In the genomic region with DNA sequence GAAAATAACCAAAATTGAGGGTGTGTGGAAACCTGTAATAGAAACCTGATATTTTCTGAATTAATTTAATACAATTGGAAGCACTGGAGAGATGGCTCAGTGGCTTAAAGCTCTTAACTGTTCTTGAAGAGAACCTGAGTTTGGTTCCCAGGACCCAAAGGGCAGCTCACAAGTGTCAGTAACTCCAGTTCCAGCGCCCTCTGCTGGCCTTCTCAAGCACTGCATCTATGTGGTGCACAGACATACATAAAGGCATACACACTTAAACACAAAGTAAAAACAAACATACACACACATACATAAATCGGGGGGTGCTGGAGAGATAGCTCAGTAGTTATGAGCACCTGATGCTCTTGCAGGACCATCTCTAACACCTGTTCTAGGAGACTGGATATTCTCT, we compare ENCODE assay signal across 12 mouse cellular contexts. TPM values are rescaled to one million over a fixed set of nuclear protein-coding genes. Genes with fewer than 3 reads are reported as not detected.
A peak's percentile ranks its signal among the peaks of the same experiment; 100 is the strongest.
DNase-seq lines count a peak whose midpoint lies in the region; ATAC-seq and TF ChIP-seq lines count a peak whose summit lies in the region.
"Had no signal": no experiment of that assay in that cellular context is flagged by ENCODE, and none has a peak within 500 bp of the region (broad histone marks: within the 10 kb centered on the region; RNA-seq: fewer than 3 reads in every experiment).

No protein-coding gene starts in this region.

- H3K27ac ChIP-seq in kidney, postnatal 0 days: no peak overlapping the region
- H3K27ac ChIP-seq in kidney, embryonic 15.5 days: no peak overlapping the region
- no peak overlapping the region for H3K27ac ChIP-seq in bone marrow, adult 2 months (ENCODE audit: control insufficient read depth, insufficient read depth, low read depth, low read length, poor library complexity)
- H3K27ac ChIP-seq: hindbrain, embryonic 14.5 days had no signal

- 54% methylated on average over 2 of the region's 2 CpGs for WGBS in kidney, postnatal 0 days
- WGBS in kidney, embryonic 15.5 days: 52% methylated on average over 2 of the region's 2 CpGs
- WGBS in bone marrow, adult 2 months: 43% methylated on average over 2 of the region's 2 CpGs

- H3K36me3 ChIP-seq in kidney, postnatal 0 days (ENCODE audit: insufficient read depth, low read length): no peaks in the 10 kb centered on the region
- H3K36me3 ChIP-seq in kidney, embryonic 15.5 days: no peaks in the 10 kb centered on the region

- H3K4me1 ChIP-seq in kidney, postnatal 0 days (replicated peaks; ENCODE audit: insufficient read depth, low read length): no peaks in the 10 kb centered on the region
- no peaks in the 10 kb centered on the region for H3K4me1 ChIP-seq in kidney, embryonic 15.5 days
- H3K4me1 ChIP-seq in bone marrow, adult 2 months (ENCODE audit: control insufficient read depth, insufficient read depth, low read length): no peaks in the 10 kb centered on the region

- ATAC-seq in kidney, postnatal 0 days (replicated peaks; ENCODE audit: low FRiP score, low read depth): no peak
- ATAC-seq in kidney, embryonic 15.5 days (replicated peaks; ENCODE audit: low FRiP score): no peak

- no peaks in the 10 kb centered on the region for H3K9me3 ChIP-seq in kidney, postnatal 0 days (replicated peaks; ENCODE audit: low read length)
- no peaks in the 10 kb centered on the region for H3K9me3 ChIP-seq in kidney, embryonic 15.5 days (replicated peaks)

- peak; percentile 61 for TF ChIP-seq CTCF in kidney, postnatal 0 days (IDR thresholded peaks at IDR 0.05; ENCODE audit: low read depth)
- TF ChIP-seq CTCF in bone marrow, adult 2 months (IDR thresholded peaks at IDR 0.05; ENCODE audit: control insufficient read depth, insufficient read depth, low read length): peak; percentile 52

- no peak overlapping the region for H3K9ac ChIP-seq in kidney, postnatal 0 days (ENCODE audit: low read depth, low read length)
- no peak overlapping the region for H3K9ac ChIP-seq in kidney, embryonic 15.5 days
- H3K9ac ChIP-seq: hindbrain, embryonic 14.5 days had no signal

- no peak overlapping the region for H3K4me2 ChIP-seq in kidney, postnatal 0 days (ENCODE audit: low read length)
- H3K4me2 ChIP-seq in kidney, embryonic 15.5 days: no peak overlapping the region
- H3K4me2 ChIP-seq: hindbrain, embryonic 14.5 days had no signal

- no peak for DNase-seq in kidney, postnatal 0 days (ENCODE audit: low spot score)
- DNase-seq in thymus, postnatal 14 days: peak; percentile 24
- DNase-seq in thymus, postnatal 25 days: no peak
- no peak for DNase-seq in ovary, postnatal 36 days (ENCODE audit: low spot score)
- DNase-seq in adrenal gland, adult 18-20 months (ENCODE audit: low spot score in 2 of 2): no peak
- DNase-seq: cerebellum, adult 9-10 months; gastrocnemius, postnatal 25 days; thymus, postnatal 36 days had no signal

- TF ChIP-seq POLR2A in bone marrow, adult 2 months (IDR thresholded peaks at IDR 0.05; ENCODE audit: borderline replicate concordance, control insufficient read depth, low read depth, low read length): no peak

- no peak overlapping the region for H3K4me3 ChIP-seq in kidney, postnatal 0 days (replicated peaks; ENCODE audit: low read depth, low read length)
- H3K4me3 ChIP-seq in kidney, embryonic 15.5 days (replicated peaks): no peak overlapping the region
- H3K4me3 ChIP-seq in bone marrow, adult 2 months (replicated peaks; ENCODE audit: control insufficient read depth, low read depth, low read length): no peak overlapping the region
- H3K4me3 ChIP-seq: erythroblast, embryonic 14.5 days had no signal

- no peaks in the 10 kb centered on the region for H3K27me3 ChIP-seq in kidney, postnatal 0 days (ENCODE audit: insufficient read depth, low read length)
- 0 out of 2 replicates have a peak, but pooled peaks cover 2% of the 10 kb centered on the region for H3K27me3 ChIP-seq in kidney, embryonic 15.5 days

RNA-seq across cellular contexts. Expression of gene Gm266, which starts 11.5 kb away (rescaled TPM):
- 97.1 and 109 TPM in 2 replicates for polyA plus RNA-seq in kidney, postnatal 0 days (2015; fragmentation: Nextera tagmentation; extraction: Ambion mirVana)
- 91.7 and 93.3 TPM in 2 replicates for polyA plus RNA-seq in kidney, embryonic 15.5 days (2015; fragmentation: Nextera tagmentation; extraction: Ambion mirVana)
- polyA plus RNA-seq in bone marrow, adult 2 months (2011; ENCODE audit: insufficient read depth, insufficient read length, low replicate concordance, missing spikeins): not detected in 2 replicates
- not detected for total RNA-seq in adrenal gland, adult 18-20 months (2021)
- polyA plus RNA-seq: erythroblast, embryonic 14.5 days had no signal

RNA-seq across cellular contexts. Expression of gene Eif5, which starts 40.7 kb away (rescaled TPM):
- polyA plus RNA-seq in kidney, postnatal 0 days (2015; fragmentation: Nextera tagmentation; extraction: Ambion mirVana): 673 and 701 TPM in 2 replicates
- 577 and 624 TPM in 2 replicates for polyA plus RNA-seq in kidney, embryonic 15.5 days (2015; fragmentation: Nextera tagmentation; extraction: Ambion mirVana)
- polyA plus RNA-seq in bone marrow, adult 2 months (2011; ENCODE audit: insufficient read depth, insufficient read length, low replicate concordance, missing spikeins): 247 and 257 TPM in 2 replicates
- 100 to 1,000 TPM; 393 to 425 TPM for total RNA-seq in adrenal gland, adult 18-20 months (2021)

RNA-seq across cellular contexts. Expression of gene Tnfaip2, which starts 54.8 kb away (rescaled TPM):
- 34.8 and 46.7 TPM in 2 replicates for polyA plus RNA-seq in kidney, postnatal 0 days (2015; fragmentation: Nextera tagmentation; extraction: Ambion mirVana)
- polyA plus RNA-seq in kidney, embryonic 15.5 days (2015; fragmentation: Nextera tagmentation; extraction: Ambion mirVana): 19.5 and 22.9 TPM in 2 replicates
- 91.4 and 149 TPM in 2 replicates for polyA plus RNA-seq in bone marrow, adult 2 months (2011; ENCODE audit: insufficient read depth, insufficient read length, low replicate concordance, missing spikeins)
- total RNA-seq in adrenal gland, adult 18-20 months (2021): 10 to 100 TPM; 11.4 to 31.6 TPM

Comparison
In these comparisons a context has a peak if more than half of its experiments do, and no peak if none do; other contexts are left out.
1. RNA of gene Gm266, which starts 11.5 kb away (polyA plus RNA-seq): 97.1 to 109 TPM in kidney, postnatal 0 days and 91.7 to 93.3 TPM in kidney, embryonic 15.5 days; not detected in bone marrow, adult 2 months; every median in the first group is over 10 times any median in the second.